Mouse (Mus musculus) testis, adult 2 months (tissue): Measurements from ENCODE around the gene Rps4x.

Source experiments
- CTCF ChIP-seq: fragments of 200-500 bp; IDR thresholded peaks from 2 replicates; pipeline ENCODE4 v1.5.1; 2012; ENCODE audit warnings: low read depth, mild to moderate bottlenecking, inconsistent platforms, low read length, moderate library complexity; ENCODE audit not compliant: control insufficient read depth, insufficient read depth, insufficient replicate concordance
- POLR2A ChIP-seq: fragments of 200-500 bp; IDR thresholded peaks from 2 replicates; pipeline ENCODE4 v1.6.1; 2012; ENCODE audit warnings: low read depth, mild to moderate bottlenecking, inconsistent platforms, low read length, moderate library complexity; ENCODE audit not compliant: control insufficient read depth

DNA sequence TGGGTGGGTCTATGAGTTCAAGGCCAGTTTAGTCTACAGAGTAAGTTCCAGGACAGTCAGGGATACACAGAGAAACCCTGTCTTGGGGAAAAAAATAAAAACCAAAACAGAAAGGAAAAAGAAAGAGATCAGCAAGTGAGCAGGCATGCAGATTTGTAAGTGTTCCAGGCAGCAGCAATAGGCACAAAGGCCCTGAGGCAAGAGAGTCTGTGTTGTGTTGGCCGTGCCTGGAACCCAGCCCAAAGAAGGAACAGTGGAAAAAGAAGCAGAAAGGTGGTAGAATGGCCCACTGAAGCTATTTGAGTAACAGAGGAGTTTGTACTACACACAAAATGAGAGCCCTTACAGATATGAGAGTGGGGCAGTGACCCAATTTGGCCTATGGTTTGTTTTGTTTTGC lies 19.5 kb downstream of the Rps4x start:
- TF ChIP-seq CTCF, result no peak
- no peak for TF ChIP-seq POLR2A
